Mouse (Mus musculus): ENCODE measurements around the gene Gfer. TPM values are rescaled to one million over a fixed set of nuclear protein-coding genes. Genes with fewer than 3 reads are reported as not detected.

Gfer gene
- polyA plus RNA-seq, 1 experiment = 62.8 TPM

GRCm38 (mm10) chr17:24686514-24686913 is 9.4 kb downstream of the Gfer start:
- peaks cover 6% of the 10 kb centered on the region for H3K36me3 ChIP-seq (ENCODE audit: control insufficient read depth, insufficient read depth)
- no peak overlapping the region for H3K4me3 ChIP-seq (ENCODE audit: insufficient read depth, poor library complexity, severe bottlenecking)
- no peaks in the 10 kb centered on the region for H3K27me3 ChIP-seq (ENCODE audit: control insufficient read depth, insufficient read depth, insufficient read length)
- no peak for TF ChIP-seq FOSL1 (IDR thresholded peaks at IDR 0.05; ENCODE audit: insufficient read depth, low read length, poor library complexity, severe bottlenecking)
- TF ChIP-seq USF1 (IDR thresholded peaks at IDR 0.05; ENCODE audit: low read depth) = no peak
- no peak for TF ChIP-seq CEBPB (IDR thresholded peaks at IDR 0.05; ENCODE audit: low read depth)
- TF ChIP-seq MYOG (IDR thresholded peaks at IDR 0.05; ENCODE audit: control insufficient read depth, extremely low read depth, insufficient read length) = no peak
- no peak for TF ChIP-seq MYOD1 (IDR thresholded peaks at IDR 0.05; ENCODE audit: control insufficient read depth, insufficient read length, low read depth)
- TF ChIP-seq MAX (IDR thresholded peaks at IDR 0.05) = no peak
- no peak for TF ChIP-seq CTCF (IDR thresholded peaks at IDR 0.05; ENCODE audit: control insufficient read depth, insufficient read depth, insufficient read length)
- H3K79me3 ChIP-seq (ENCODE audit: low read depth) = no peaks in the 10 kb centered on the region
- no peaks in the 10 kb centered on the region for H3K79me2 ChIP-seq (ENCODE audit: control insufficient read depth, insufficient read depth)
- no peak overlapping the region for H3ac ChIP-seq (ENCODE audit: control insufficient read depth, insufficient read length, low read depth)

GRCm38 (mm10) chr17:24677500-24678080 is 18.4 kb downstream of the Gfer start:
- peaks cover 46% of the 10 kb centered on the region for H3K79me2 ChIP-seq (ENCODE audit: control insufficient read depth, insufficient read depth)
- H3K36me3 ChIP-seq (ENCODE audit: control insufficient read depth, insufficient read depth) = peaks cover 30% of the 10 kb centered on the region
- no peak overlapping the region for H3ac ChIP-seq (ENCODE audit: control insufficient read depth, insufficient read length, low read depth)
- TF ChIP-seq FOSL1 (IDR thresholded peaks at IDR 0.05; ENCODE audit: insufficient read depth, low read length, poor library complexity, severe bottlenecking) = no peak
- TF ChIP-seq MYOD1 (IDR thresholded peaks at IDR 0.05; ENCODE audit: control insufficient read depth, insufficient read length, low read depth) = no peak
- no peak for TF ChIP-seq CEBPB (IDR thresholded peaks at IDR 0.05; ENCODE audit: low read depth)
- no peak for TF ChIP-seq CTCF (IDR thresholded peaks at IDR 0.05; ENCODE audit: control insufficient read depth, insufficient read depth, insufficient read length)
- TF ChIP-seq MYOG (IDR thresholded peaks at IDR 0.05; ENCODE audit: control insufficient read depth, extremely low read depth, insufficient read length) = no peak
- TF ChIP-seq MAX (IDR thresholded peaks at IDR 0.05) = no peak
- TF ChIP-seq USF1 (IDR thresholded peaks at IDR 0.05; ENCODE audit: low read depth) = no peak
- no peak overlapping the region for H3K4me3 ChIP-seq (ENCODE audit: insufficient read depth, poor library complexity, severe bottlenecking)
- H3K79me3 ChIP-seq (ENCODE audit: low read depth) = peaks cover 20% of the 10 kb centered on the region
- no peaks in the 10 kb centered on the region for H3K27me3 ChIP-seq (ENCODE audit: control insufficient read depth, insufficient read depth, insufficient read length)

GRCm38 (mm10) chr17:24676877-24677276 is 19.1 kb downstream of the Gfer start:
- peaks cover 53% of the 10 kb centered on the region for H3K79me2 ChIP-seq (ENCODE audit: control insufficient read depth, insufficient read depth)
- TF ChIP-seq MAX (IDR thresholded peaks at IDR 0.05) = no peak
- no peak for TF ChIP-seq MYOD1 (IDR thresholded peaks at IDR 0.05; ENCODE audit: control insufficient read depth, insufficient read length, low read depth)
- no peak for TF ChIP-seq CEBPB (IDR thresholded peaks at IDR 0.05; ENCODE audit: low read depth)
- no peak for TF ChIP-seq CTCF (IDR thresholded peaks at IDR 0.05; ENCODE audit: control insufficient read depth, insufficient read depth, insufficient read length)
- TF ChIP-seq FOSL1 (IDR thresholded peaks at IDR 0.05; ENCODE audit: insufficient read depth, low read length, poor library complexity, severe bottlenecking) = no peak
- no peak for TF ChIP-seq USF1 (IDR thresholded peaks at IDR 0.05; ENCODE audit: low read depth)
- TF ChIP-seq MYOG (IDR thresholded peaks at IDR 0.05; ENCODE audit: control insufficient read depth, extremely low read depth, insufficient read length) = no peak
- no peak overlapping the region for H3ac ChIP-seq (ENCODE audit: control insufficient read depth, insufficient read length, low read depth)
- H3K4me3 ChIP-seq (ENCODE audit: insufficient read depth, poor library complexity, severe bottlenecking) = no peak overlapping the region
- H3K36me3 ChIP-seq (ENCODE audit: control insufficient read depth, insufficient read depth) = peaks cover 27% of the 10 kb centered on the region
- H3K27me3 ChIP-seq (ENCODE audit: control insufficient read depth, insufficient read depth, insufficient read length) = no peaks in the 10 kb centered on the region
- H3K79me3 ChIP-seq (ENCODE audit: low read depth) = peaks cover 26% of the 10 kb centered on the region

GRCm38 (mm10) chr17:24676187-24676586 is 19.8 kb downstream of the Gfer start:
- Histone ChIP-seq H3K27me3 (ENCODE audit: control insufficient read depth, insufficient read depth, insufficient read length) (no peaks in the 10 kb centered on the region), H3K79me2 (ENCODE audit: control insufficient read depth, insufficient read depth) (peaks cover 60% of the 10 kb centered on the region), H3K4me3 (ENCODE audit: insufficient read depth, poor library complexity, severe bottlenecking) (no peak overlapping the region), H3K36me3 (ENCODE audit: control insufficient read depth, insufficient read depth) (peaks cover 20% of the 10 kb centered on the region), H3ac (ENCODE audit: control insufficient read depth, insufficient read length, low read depth) (no peak overlapping the region), H3K79me3 (ENCODE audit: low read depth) (peaks cover 33% of the 10 kb centered on the region)
- no peak for TF ChIP-seq MYOD1 (IDR thresholded peaks at IDR 0.05; ENCODE audit: control insufficient read depth, insufficient read length, low read depth)
- TF ChIP-seq USF1 (IDR thresholded peaks at IDR 0.05; ENCODE audit: low read depth) = no peak
- TF ChIP-seq MYOG (IDR thresholded peaks at IDR 0.05; ENCODE audit: control insufficient read depth, extremely low read depth, insufficient read length) = no peak
- no peak for TF ChIP-seq CEBPB (IDR thresholded peaks at IDR 0.05; ENCODE audit: low read depth)
- no peak for TF ChIP-seq MAX (IDR thresholded peaks at IDR 0.05)
- TF ChIP-seq FOSL1 (IDR thresholded peaks at IDR 0.05; ENCODE audit: insufficient read depth, low read length, poor library complexity, severe bottlenecking) = no peak
- TF ChIP-seq CTCF (IDR thresholded peaks at IDR 0.05; ENCODE audit: control insufficient read depth, insufficient read depth, insufficient read length) = no peak

- Histone ChIP-seq H3K79me3 (ENCODE audit: low read depth) (peaks cover 47% of the 10 kb centered on the region), H3K4me3 (ENCODE audit: insufficient read depth, poor library complexity, severe bottlenecking) (no peak overlapping the region), H3ac (ENCODE audit: control insufficient read depth, insufficient read length, low read depth) (no peak overlapping the region), H3K79me2 (ENCODE audit: control insufficient read depth, insufficient read depth) (peaks cover 77% of the 10 kb centered on the region), H3K27me3 (ENCODE audit: control insufficient read depth, insufficient read depth, insufficient read length) (no peaks in the 10 kb centered on the region), H3K36me3 (ENCODE audit: control insufficient read depth, insufficient read depth) (peaks cover 15% of the 10 kb centered on the region)
- TF ChIP-seq FOSL1 (IDR thresholded peaks at IDR 0.05; ENCODE audit: insufficient read depth, low read length, poor library complexity, severe bottlenecking) = no peak
Measured at GRCm38 (mm10) chr17:24674277-24674676, 21.7 kb downstream of the Gfer start.

- Histone ChIP-seq H3ac (ENCODE audit: control insufficient read depth, insufficient read length, low read depth) (peak overlapping the region; percentile 52), H3K79me2 (ENCODE audit: control insufficient read depth, insufficient read depth) (peaks cover 82% of the 10 kb centered on the region), H3K79me3 (ENCODE audit: low read depth) (peaks cover 47% of the 10 kb centered on the region), H3K36me3 (ENCODE audit: control insufficient read depth, insufficient read depth) (peaks cover 5% of the 10 kb centered on the region), H3K27me3 (ENCODE audit: control insufficient read depth, insufficient read depth, insufficient read length) (no peaks in the 10 kb centered on the region), H3K4me3 (ENCODE audit: insufficient read depth, poor library complexity, severe bottlenecking) (peak overlapping the region; percentile 11)
- TF ChIP-seq MAX (IDR thresholded peaks at IDR 0.05) = no peak
- no peak for TF ChIP-seq USF1 (IDR thresholded peaks at IDR 0.05; ENCODE audit: low read depth)
- peak; percentile 88 for TF ChIP-seq CEBPB (IDR thresholded peaks at IDR 0.05; ENCODE audit: low read depth)
- no peak for TF ChIP-seq FOSL1 (IDR thresholded peaks at IDR 0.05; ENCODE audit: insufficient read depth, low read length, poor library complexity, severe bottlenecking)
Measured at GRCm38 (mm10) chr17:24672141-24672540, 23.8 kb downstream of the Gfer start.

All from C2C12 (cell line).